Mouse (Mus musculus) hindbrain, postnatal 0 days (tissue): ENCODE measurements around the gene F5. TPM values are rescaled to one million over a fixed set of nuclear protein-coding genes. Genes with fewer than 3 reads are reported as not detected.

ENCODE experiments used
- ATAC-seq: fragments of 200-750 bp; cut with Nextera tagmentation; 2 replicates; pipeline ENCODE4 v1.8.0; 2017; ENCODE audit warnings: mild to moderate bottlenecking, moderate TSS enrichment, moderate library complexity
- DNase-seq: peaks from one replicate; pipeline ENCODE4 v3.0.0-alpha.2; 2015; ENCODE audit warnings: low spot score
- H3K27ac ChIP-seq: fragments of 300-500 bp; sonication (generic); 2 replicates; pipeline ENCODE4 v1.5.1; 2014; ENCODE audit warnings: mild to moderate bottlenecking
- H3K27me3 ChIP-seq: fragments of 300-500 bp; sonication (generic); 2 replicates; pipeline ENCODE4 v1.6.1; 2014; ENCODE audit warnings: low read length, mixed read lengths; ENCODE audit not compliant: insufficient read depth
- H3K36me3 ChIP-seq: fragments of 300-500 bp; sonication (generic); 2 replicates; pipeline ENCODE4 v1.6.1; 2014; ENCODE audit warnings: low read length, mixed read lengths; ENCODE audit not compliant: insufficient read depth
- H3K4me1 ChIP-seq: fragments of 300-500 bp; sonication (generic); 2 replicates; pipeline ENCODE4 v1.6.1; 2014; ENCODE audit warnings: antibody characterized with exemption, low read length, mixed read lengths; ENCODE audit not compliant: insufficient read depth
- H3K4me2 ChIP-seq: fragments of 300-500 bp; sonication (generic); 2 replicates; pipeline ENCODE4 v1.6.1; 2014; ENCODE audit warnings: low read depth, mild to moderate bottlenecking, low read length, moderate library complexity, mixed read lengths
- H3K4me3 ChIP-seq: fragments of 300-500 bp; sonication (generic); 2 replicates; pipeline ENCODE4 v1.5.1; 2014; ENCODE audit warnings: low read length
- H3K9ac ChIP-seq: fragments of 300-500 bp; sonication (generic); replicated peaks from 2 replicates; pipeline ENCODE4 v1.6.1; 2014; ENCODE audit warnings: mild to moderate bottlenecking, low read length, moderate library complexity, mixed read lengths
- H3K9me3 ChIP-seq: fragments of 300-500 bp; sonication (generic); 2 replicates; pipeline ENCODE4 v1.6.1; 2016; ENCODE audit warnings: low read length, mixed read lengths
- CTCF ChIP-seq: IDR thresholded peaks from 2 replicates; pipeline ENCODE4 v1.5.1; 2016; ENCODE audit warnings: antibody characterized with exemption, control low read depth, low read depth
- WGBS: fragments of 180-500 bp; shearing (Covaris S2); extraction: QIAGEN DNeasy Blood & Tissue Kit; methylation state at CpG from one replicate; pipeline ENCODE4 v1.1.7; 2014; 5-methylcytosine and 5-hydroxymethylcytosine counted together
- polyA plus RNA-seq: library from polyadenylated mRNA; unstranded; fragments of >200 nt; fragmentation: Nextera tagmentation; extraction: Ambion mirVana; gene quantifications from 2 replicates; pipeline ENCODE4 v1.2.1, GENCODE M21; 2015
- total RNA-seq: library from RNA; depleted of rRNA; stranded (reverse); fragments of >200 nt; gene quantifications from 2 replicates; pipeline ENCODE4 v1.2.3, GENCODE M21; 2014

F5 gene
- total and polyA plus RNA-seq, 2 experiments from 2014 or later: 0.09 to 0.26 TPM

GRCm38 (mm10) chr1:164154983-164155382 is 3.3 kb downstream of the F5 start:
- Histone ChIP-seq H3K4me2 (no peak overlapping the region), H3K9me3 (no peaks in the 10 kb centered on the region), H3K4me3 (no peak overlapping the region), H3K9ac (no peak overlapping the region), H3K27ac (no peak overlapping the region), H3K4me1 (no peaks in the 10 kb centered on the region), H3K36me3 (no peaks in the 10 kb centered on the region), H3K27me3 (no peaks in the 10 kb centered on the region)
- no peak for ATAC-seq
- TF ChIP-seq CTCF: no peak
- 83% methylated on average over 3 of the region's 3 CpGs for WGBS
- DNase-seq: no peak

DNA sequence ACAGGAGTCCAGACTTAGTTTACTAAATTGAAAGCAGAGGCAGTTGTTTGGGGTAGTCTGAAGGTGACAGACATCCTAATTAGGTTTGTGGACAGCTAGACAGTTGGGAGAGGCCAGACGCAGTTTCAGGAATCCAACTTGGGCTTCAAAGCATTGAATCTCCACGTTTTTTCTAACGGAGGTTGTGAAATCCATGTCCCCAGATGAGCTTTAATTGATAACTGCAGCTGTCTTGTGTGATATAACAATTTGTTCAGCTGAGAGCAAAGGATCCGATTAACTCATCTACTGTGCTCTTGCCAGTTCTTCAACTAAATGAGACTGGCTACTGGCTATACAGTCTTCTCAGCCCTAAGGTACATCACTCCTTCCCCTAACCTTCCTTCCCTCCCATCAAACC is 6.9 kb downstream of the F5 start:
- DNase-seq (no peak), ATAC-seq (no peak)
- TF ChIP-seq CTCF: no peak
- H3K4me1 ChIP-seq: no peaks in the 10 kb centered on the region
- H3K9ac ChIP-seq: no peak overlapping the region
- no peaks in the 10 kb centered on the region for H3K27me3 ChIP-seq
- whole genome bisulfite sequencing: 67% methylated on average over 4 of the region's 4 CpGs
- no peaks in the 10 kb centered on the region for H3K36me3 ChIP-seq
- H3K9me3 ChIP-seq: no peaks in the 10 kb centered on the region
- no peak overlapping the region for H3K27ac ChIP-seq
- H3K4me3 ChIP-seq: no peak overlapping the region
- H3K4me2 ChIP-seq: no peak overlapping the region

- Histone ChIP-seq H3K27me3 (no peaks in the 10 kb centered on the region), H3K4me3 (no peak overlapping the region), H3K9me3 (no peaks in the 10 kb centered on the region), H3K27ac (no peak overlapping the region), H3K4me1 (no peaks in the 10 kb centered on the region), H3K9ac (no peak overlapping the region), H3K4me2 (no peak overlapping the region), H3K36me3 (no peaks in the 10 kb centered on the region)
- no peak for TF ChIP-seq CTCF
- 56% methylated on average over 2 of the region's 2 CpGs for WGBS
- DNase-seq (no peak), ATAC-seq (no peak)
Observed at GRCm38 (mm10) chr1:164159781-164160180, 8.1 kb downstream of the F5 start.

GRCm38 (mm10) chr1:164162745-164163144 is 11.1 kb downstream of the F5 start:
- no peaks in the 10 kb centered on the region for H3K27me3 ChIP-seq
- TF ChIP-seq CTCF: no peak
- 83% methylated on average over 5 of the region's 5 CpGs for WGBS
- H3K4me3 ChIP-seq: no peak overlapping the region
- no peak for DNase-seq
- no peak overlapping the region for H3K4me2 ChIP-seq
- no peak overlapping the region for H3K27ac ChIP-seq
- no peak overlapping the region for H3K9ac ChIP-seq
- no peak for ATAC-seq
- H3K36me3 ChIP-seq: no peaks in the 10 kb centered on the region
- no peaks in the 10 kb centered on the region for H3K4me1 ChIP-seq
- H3K9me3 ChIP-seq: no peaks in the 10 kb centered on the region

GRCm38 (mm10) chr1:164168818-164169217 is 17.2 kb downstream of the F5 start:
- Histone ChIP-seq H3K9ac (no peak overlapping the region), H3K4me1 (no peaks in the 10 kb centered on the region), H3K4me3 (no peak overlapping the region), H3K9me3 (no peaks in the 10 kb centered on the region), H3K27me3 (no peaks in the 10 kb centered on the region), H3K27ac (no peak overlapping the region), H3K36me3 (no peaks in the 10 kb centered on the region), H3K4me2 (no peak overlapping the region)
- no peak for TF ChIP-seq CTCF
- ATAC-seq: no peak
- no peak for DNase-seq
- WGBS: 74% methylated on average over 4 of the region's 4 CpGs

- WGBS: 91% methylated on average over 2 of the region's 2 CpGs
Observed at GRCm38 (mm10) chr1:164170434-164170833, 18.8 kb downstream of the F5 start.

DNA sequence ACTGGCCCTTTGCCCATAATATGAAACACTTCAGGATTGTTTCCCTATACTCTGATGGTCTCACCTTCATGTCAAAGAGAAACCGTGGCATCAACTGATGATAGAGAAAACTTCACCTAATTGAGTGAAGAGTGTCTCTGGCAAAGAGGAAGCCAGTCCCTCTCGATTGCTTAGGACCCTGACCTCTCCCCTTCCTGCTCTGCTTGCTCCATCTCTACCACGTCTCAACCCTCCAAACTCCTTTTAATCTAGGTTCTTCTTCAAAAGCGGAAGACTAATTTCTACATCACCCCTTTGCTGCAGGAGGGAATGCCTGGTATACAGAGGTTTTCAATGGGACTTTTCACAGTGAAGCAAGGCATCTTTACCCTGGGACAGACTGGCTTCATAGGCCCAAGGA is 21.5 kb downstream of the F5 start:
- no peak overlapping the region for H3K4me2 ChIP-seq
- H3K4me3 ChIP-seq: no peak overlapping the region
- no peak overlapping the region for H3K9ac ChIP-seq
- H3K4me1 ChIP-seq: no peaks in the 10 kb centered on the region
- 82% methylated on average over 4 of the region's 4 CpGs for WGBS
- ATAC-seq: no peak
- no peaks in the 10 kb centered on the region for H3K9me3 ChIP-seq
- no peak overlapping the region for H3K27ac ChIP-seq
- H3K36me3 ChIP-seq: no peaks in the 10 kb centered on the region
- no peak for DNase-seq
- no peaks in the 10 kb centered on the region for H3K27me3 ChIP-seq
- TF ChIP-seq CTCF: no peak

More at GRCm38 (mm10) chr1:164170434-164170833, 18.8 kb downstream of the F5 start:
- Histone ChIP-seq H3K36me3 (no peaks in the 10 kb centered on the region), H3K9me3 (no peaks in the 10 kb centered on the region), H3K4me2 (no peak overlapping the region), H3K9ac (no peak overlapping the region), H3K4me3 (no peak overlapping the region), H3K27ac (no peak overlapping the region), H3K27me3 (no peaks in the 10 kb centered on the region), H3K4me1 (no peaks in the 10 kb centered on the region)
- no peak for TF ChIP-seq CTCF
- DNase-seq (no peak), ATAC-seq (no peak)
